8 mouse cellular contexts compared by ENCODE assay signal in genomic region chr5:135023344-135024173, GRCm38 (mm10). TPM values are rescaled to one million over a fixed set of nuclear protein-coding genes. Genes with fewer than 3 reads are reported as not detected.
DNase-seq lines count a peak whose midpoint lies in the region; ATAC-seq lines count a peak whose summit lies in the region.

Gene Stx1a (plus strand): TSS chr5:135023482.

- under 1% methylated on average over 61 of the region's 61 CpGs for WGBS in embryonic facial prominence, embryonic 15.5 days
- under 1% methylated on average over 59 of the region's 61 CpGs for WGBS in heart, embryonic 12.5 days
- under 1% methylated on average over 61 of the region's 61 CpGs for WGBS in kidney, embryonic 16.5 days
- WGBS in liver, embryonic 12.5 days (ENCODE audit: insufficient replicate concordance) = under 1% methylated on average over 59 of the region's 61 CpGs
- WGBS in stomach, embryonic 15.5 days = under 1% methylated on average over 47 of the region's 61 CpGs

- peak within 1 kb of the TSS; percentile 78 for H3K4me3 ChIP-seq in embryonic facial prominence, embryonic 15.5 days (replicated peaks)
- peak within 1 kb of the TSS; percentile 76 for H3K4me3 ChIP-seq in heart, embryonic 12.5 days
- peak within 1 kb of the TSS; percentile 71 for H3K4me3 ChIP-seq in kidney, embryonic 16.5 days (ENCODE audit: low read length)
- H3K4me3 ChIP-seq in liver, embryonic 12.5 days = peak within 1 kb of the TSS; percentile 68
- peak within 1 kb of the TSS; percentile 69 for H3K4me3 ChIP-seq in stomach, embryonic 15.5 days (replicated peaks)

- DNase-seq in CD4-positive helper T cell, adult 2 months (ENCODE audit: low read depth, low spot score) = peak; percentile 83
- DNase-seq in adrenal gland, postnatal 4 days (ENCODE audit: low spot score in 2 of 2) = peak; percentile 59 to 71
- DNase-seq in neural tube, embryonic 10.5 days (ENCODE audit: extremely low spot score, low spot score) = peak; percentile 88

- H3K9me3 ChIP-seq in embryonic facial prominence, embryonic 15.5 days (replicated peaks) = no peaks in the 10 kb centered on the region
- no peaks in the 10 kb centered on the region for H3K9me3 ChIP-seq in heart, embryonic 12.5 days (replicated peaks)
- H3K9me3 ChIP-seq in kidney, embryonic 16.5 days (ENCODE audit: low read length) = no peaks in the 10 kb centered on the region
- H3K9me3 ChIP-seq in liver, embryonic 12.5 days (replicated peaks) = no peaks in the 10 kb centered on the region
- H3K9me3 ChIP-seq in stomach, embryonic 15.5 days = no peaks in the 10 kb centered on the region

- H3K27me3 ChIP-seq in embryonic facial prominence, embryonic 15.5 days = no peaks in the 10 kb centered on the region
- H3K27me3 ChIP-seq in heart, embryonic 12.5 days (replicated peaks) = no peaks in the 10 kb centered on the region
- H3K27me3 ChIP-seq in kidney, embryonic 16.5 days (ENCODE audit: insufficient read depth, low read length) = no peaks in the 10 kb centered on the region
- H3K27me3 ChIP-seq in liver, embryonic 12.5 days (replicated peaks) = peaks cover 36% of the 10 kb centered on the region
- H3K27me3 ChIP-seq in stomach, embryonic 15.5 days (replicated peaks) = no peaks in the 10 kb centered on the region

- peaks cover 34% of the 10 kb centered on the region for H3K4me1 ChIP-seq in embryonic facial prominence, embryonic 15.5 days
- H3K4me1 ChIP-seq in heart, embryonic 12.5 days (replicated peaks) = peaks cover 40% of the 10 kb centered on the region
- H3K4me1 ChIP-seq in kidney, embryonic 16.5 days (ENCODE audit: insufficient read depth, low read length) = peaks cover 34% of the 10 kb centered on the region
- peaks cover 39% of the 10 kb centered on the region for H3K4me1 ChIP-seq in liver, embryonic 12.5 days
- H3K4me1 ChIP-seq in stomach, embryonic 15.5 days = peaks cover 35% of the 10 kb centered on the region

- peak within 1 kb of the TSS; percentile 65 for H3K9ac ChIP-seq in embryonic facial prominence, embryonic 15.5 days
- H3K9ac ChIP-seq in heart, embryonic 12.5 days = peak within 1 kb of the TSS; percentile 84
- peak within 1 kb of the TSS; percentile 83 for H3K9ac ChIP-seq in kidney, embryonic 16.5 days (replicated peaks; ENCODE audit: low read length)
- H3K9ac ChIP-seq in liver, embryonic 12.5 days = peak within 1 kb of the TSS; percentile 71
- peak within 1 kb of the TSS; percentile 69 for H3K9ac ChIP-seq in stomach, embryonic 15.5 days

- no peaks in the 10 kb centered on the region for H3K36me3 ChIP-seq in embryonic facial prominence, embryonic 15.5 days
- H3K36me3 ChIP-seq in heart, embryonic 12.5 days = no peaks in the 10 kb centered on the region
- no peaks in the 10 kb centered on the region for H3K36me3 ChIP-seq in kidney, embryonic 16.5 days (ENCODE audit: insufficient read depth, low read length)
- H3K36me3 ChIP-seq in liver, embryonic 12.5 days = no peaks in the 10 kb centered on the region
- H3K36me3 ChIP-seq in stomach, embryonic 15.5 days = no peaks in the 10 kb centered on the region

- ATAC-seq in embryonic facial prominence, embryonic 15.5 days (ENCODE audit: insufficient number of reproducible peaks, low FRiP score, low TSS enrichment, low read depth) = peak; percentile 94
- peak; percentile 88 for ATAC-seq in heart, embryonic 12.5 days (ENCODE audit: insufficient number of reproducible peaks, low FRiP score)
- peak; percentile 94 for ATAC-seq in kidney, embryonic 16.5 days (ENCODE audit: low FRiP score, low TSS enrichment)
- ATAC-seq in liver, embryonic 12.5 days = peak; percentile 91
- peak; percentile 90 for ATAC-seq in stomach, embryonic 15.5 days (ENCODE audit: insufficient read depth, low FRiP score, low read depth)

- H3K27ac ChIP-seq in embryonic facial prominence, embryonic 15.5 days (replicated peaks) = peak within 1 kb of the TSS; percentile 58
- H3K27ac ChIP-seq in heart, embryonic 12.5 days (ENCODE audit: poor library complexity, severe bottlenecking) = peak within 1 kb of the TSS; percentile 75
- peak within 1 kb of the TSS; percentile 20; the same call in 1 of the 2 replicates for H3K27ac ChIP-seq in kidney, embryonic 16.5 days (ENCODE audit: low read length)
- H3K27ac ChIP-seq in liver, embryonic 12.5 days = no peak within 1 kb of the TSS; the same call in 1 of the 2 replicates
- H3K27ac ChIP-seq in stomach, embryonic 15.5 days = peak within 1 kb of the TSS; percentile 51; the same call in 1 of the 2 replicates

- peak within 1 kb of the TSS; percentile 92 for H3K4me2 ChIP-seq in embryonic facial prominence, embryonic 15.5 days (replicated peaks)
- H3K4me2 ChIP-seq in heart, embryonic 12.5 days = peak within 1 kb of the TSS; percentile 95
- H3K4me2 ChIP-seq in kidney, embryonic 16.5 days (replicated peaks; ENCODE audit: low read depth, low read length) = peak within 1 kb of the TSS; percentile 95
- peak within 1 kb of the TSS; percentile 95 for H3K4me2 ChIP-seq in liver, embryonic 12.5 days
- H3K4me2 ChIP-seq in stomach, embryonic 15.5 days = peak within 1 kb of the TSS; percentile 94

RNA-seq across cellular contexts. Expression of gene Stx1a, which starts in this region (rescaled TPM):
- 10 to 100 TPM; 17.5 to 20.3 TPM for total RNA-seq in adrenal gland, postnatal 4 days (2021)
- polyA plus RNA-seq in embryonic facial prominence, embryonic 15.5 days (2015; fragmentation: Nextera tagmentation; extraction: Ambion mirVana) = 16.2 and 19.7 TPM in 2 replicates
- polyA plus RNA-seq in heart, embryonic 12.5 days (2016; fragmentation: Nextera tagmentation; extraction: Ambion mirVana) = 12.1 and 13.3 TPM in 2 replicates
- 13.4 and 13.5 TPM in 2 replicates for polyA plus RNA-seq in kidney, embryonic 16.5 days (2015; fragmentation: Nextera tagmentation; extraction: Ambion mirVana)
- 2.7 and 2.8 TPM in 2 replicates for polyA plus RNA-seq in liver, embryonic 12.5 days (2016; fragmentation: Nextera tagmentation; extraction: Ambion mirVana)
- 11.8 and 12.3 TPM in 2 replicates for polyA plus RNA-seq in stomach, embryonic 15.5 days (2015; fragmentation: Nextera tagmentation; extraction: Ambion mirVana)
